Mouse (Mus musculus): ENCODE data around the gene Tpk1.

Gene Tpk1

GRCm38 (mm10) chr6:43435987-43436541 is 230.0 kb downstream of the Tpk1 start:
- no peak for DNase-seq (ENCODE audit: low spot score)

GRCm38 (mm10) chr6:43434365-43434764 is 231.7 kb downstream of the Tpk1 start:
- no peak for DNase-seq (ENCODE audit: low spot score)

- peak; percentile 20 for DNase-seq (ENCODE audit: low spot score)
Observed at GRCm38 (mm10) chr6:43424978-43425377, 241.1 kb downstream of the Tpk1 start.

- DNase-seq (ENCODE audit: low spot score) = peak; percentile 23
Observed at GRCm38 (mm10) chr6:43420358-43420979, 245.6 kb downstream of the Tpk1 start.

- no peak for DNase-seq (ENCODE audit: low spot score)
Observed at GRCm38 (mm10) chr6:43408949-43409348, 257.1 kb downstream of the Tpk1 start.

- DNase-seq (ENCODE audit: low spot score) = no peak
Observed at GRCm38 (mm10) chr6:43403076-43403475, 263.0 kb downstream of the Tpk1 start.

GRCm38 (mm10) chr6:43402219-43402997 is 263.7 kb downstream of the Tpk1 start:
- DNase-seq (ENCODE audit: low spot score) = no peak

GRCm38 (mm10) chr6:43396426-43396825 is 269.7 kb downstream of the Tpk1 start:
- no peak for DNase-seq (ENCODE audit: low spot score)

- DNase-seq (ENCODE audit: low spot score) = peak; percentile 22
Observed at GRCm38 (mm10) chr6:43395538-43395937, 270.5 kb downstream of the Tpk1 start.

GRCm38 (mm10) chr6:43391358-43391757 is 274.7 kb downstream of the Tpk1 start:
- DNase-seq (ENCODE audit: low spot score) = no peak

- DNase-seq (ENCODE audit: low spot score) = peak; percentile 50
Observed at GRCm38 (mm10) chr6:43387273-43387672, 278.8 kb downstream of the Tpk1 start.

- no peak for DNase-seq (ENCODE audit: low spot score)
Observed at GRCm38 (mm10) chr6:43384841-43385240, 281.2 kb downstream of the Tpk1 start.

GRCm38 (mm10) chr6:43384304-43384703 is 281.8 kb downstream of the Tpk1 start:
- no peak for DNase-seq (ENCODE audit: low spot score)

- no peak for DNase-seq (ENCODE audit: low spot score)
Observed at GRCm38 (mm10) chr6:43382750-43383149, 283.3 kb downstream of the Tpk1 start.

- no peak for DNase-seq (ENCODE audit: low spot score)
Observed at GRCm38 (mm10) chr6:43382284-43382683, 283.8 kb downstream of the Tpk1 start.

- no peak for DNase-seq (ENCODE audit: low spot score)
Observed at GRCm38 (mm10) chr6:43373206-43373605, 292.9 kb downstream of the Tpk1 start.

- DNase-seq (ENCODE audit: low spot score) = no peak
Observed at GRCm38 (mm10) chr6:43367434-43367945, 298.6 kb downstream of the Tpk1 start.

GRCm38 (mm10) chr6:43366952-43367351 is 299.1 kb downstream of the Tpk1 start:
- DNase-seq (ENCODE audit: low spot score) = no peak

- no peak for DNase-seq (ENCODE audit: low spot score)
Observed at GRCm38 (mm10) chr6:43363917-43364316, 302.2 kb downstream of the Tpk1 start.

GRCm38 (mm10) chr6:43363291-43363820 is 302.7 kb downstream of the Tpk1 start:
- no peak for DNase-seq (ENCODE audit: low spot score)

- no peak for DNase-seq (ENCODE audit: low spot score)
Observed at GRCm38 (mm10) chr6:43361248-43361647, 304.8 kb downstream of the Tpk1 start.

- DNase-seq (ENCODE audit: low spot score) = peak; percentile 48
Observed at GRCm38 (mm10) chr6:43360214-43360613, 305.9 kb downstream of the Tpk1 start.
